Mouse (Mus musculus): ENCODE data around the gene Olfr764-ps1. TPM values are rescaled to one million over a fixed set of nuclear protein-coding genes. Genes with fewer than 3 reads are reported as not detected.

The Olfr764-ps1 gene
- not detected in 2 replicates for polyA plus RNA-seq (2012)

GRCm38 (mm10) chr10:129039796-129040195, at the start of gene Olfr764-ps1:
TSS of gene Olfr764-ps1 (minus strand) at chr10:129039896.

GRCm38 (mm10) chr10:129082810-129083209, 43.1 kb upstream of the Olfr764-ps1 start, which contains the start of gene Olfr767:
TSS of gene Olfr767 (minus strand) at chr10:129082910.

GRCm38 (mm10) chr10:129068877-129069276, 29.2 kb upstream of the Olfr764-ps1 start, which contains the start of gene Olfr766-ps1:
TSS of gene Olfr766-ps1 (minus strand) at chr10:129068977.

GRCm38 (mm10) chr10:129049898-129050297, 10.2 kb upstream of the Olfr764-ps1 start, which contains the start of gene Olfr765:
TSS of gene Olfr765 (minus strand) at chr10:129049998.

GRCm38 (mm10) chr10:129010288-129010841, 29.3 kb downstream of the Olfr764-ps1 start, which contains the start of gene Olfr763:
TSS of gene Olfr763 (plus strand) at chr10:129010791.

GRCm38 (mm10) chr10:128989131-128989530, 50.6 kb downstream of the Olfr764-ps1 start, which contains the start of gene Olfr9:
TSS of gene Olfr9 (plus strand) at chr10:128989431.

Other genes starting within 250 kb of the Olfr764-ps1 start
- gene Mmp19, start 249.0 kb downstream of the Olfr764-ps1 start, polyA plus RNA-seq (2012), result 1.5 and 2.3 TPM in 2 replicates
- gene Dnajc14, start 235.8 kb downstream of the Olfr764-ps1 start, polyA plus RNA-seq (2012), result 10.5 and 11.0 TPM in 2 replicates
- 3.9 and 4.2 TPM in 2 replicates for gene Tmem198b, start 235.5 kb downstream of the Olfr764-ps1 start, polyA plus RNA-seq (2012)
- gene Sarnp, start 222.6 kb downstream of the Olfr764-ps1 start, polyA plus RNA-seq (2012), result 17.1 and 19.3 TPM in 2 replicates
- 15.8 and 20.5 TPM in 2 replicates for gene Ormdl2, start 218.3 kb downstream of the Olfr764-ps1 start, polyA plus RNA-seq (2012)
- 0.11 and 0.16 TPM in 2 replicates for gene Gdf11, start 148.2 kb downstream of the Olfr764-ps1 start, polyA plus RNA-seq (2012)
- gene Cd63, start 138.9 kb downstream of the Olfr764-ps1 start, polyA plus RNA-seq (2012), result 48.8 and 52.5 TPM in 2 replicates
- 2.5 and 3.0 TPM in 2 replicates for gene Rdh5, start 117.0 kb downstream of the Olfr764-ps1 start, polyA plus RNA-seq (2012)
- 264 and 304 TPM in 2 replicates for gene Bloc1s1, start 115.9 kb downstream of the Olfr764-ps1 start, polyA plus RNA-seq (2012)
- 0.04 and 0.10 TPM in 2 replicates for gene Itga7, start 106.1 kb downstream of the Olfr764-ps1 start, polyA plus RNA-seq (2012)
- gene Mettl7b, start 78.9 kb downstream of the Olfr764-ps1 start, polyA plus RNA-seq (2012), result not detected in 2 replicates
- not detected in 2 replicates for gene Olfr9, start 50.5 kb downstream of the Olfr764-ps1 start, polyA plus RNA-seq (2012)
- gene Olfr763, start 29.1 kb downstream of the Olfr764-ps1 start, polyA plus RNA-seq (2012), result not detected in 2 replicates
- gene Olfr765, start 10.1 kb upstream of the Olfr764-ps1 start, polyA plus RNA-seq (2012), result not detected in 2 replicates
- gene Olfr766-ps1, start 29.1 kb upstream of the Olfr764-ps1 start, polyA plus RNA-seq (2012), result not detected in 2 replicates
- not detected in 2 replicates for gene Olfr767, start 43.0 kb upstream of the Olfr764-ps1 start, polyA plus RNA-seq (2012)
- gene Olfr768, start 59.5 kb upstream of the Olfr764-ps1 start, polyA plus RNA-seq (2012), result 0.02 TPM in 1 of 2 replicates, not detected in the other
- not detected in 2 replicates for gene Olfr769, start 78.0 kb upstream of the Olfr764-ps1 start, polyA plus RNA-seq (2012)
- gene Olfr770, start 99.1 kb upstream of the Olfr764-ps1 start, polyA plus RNA-seq (2012), result not detected in 2 replicates
- not detected in 2 replicates for gene Olfr771, start 124.9 kb upstream of the Olfr764-ps1 start, polyA plus RNA-seq (2012)
- not detected in 2 replicates for gene Olfr772, start 138.0 kb upstream of the Olfr764-ps1 start, polyA plus RNA-seq (2012)
- gene Olfr773, start 147.5 kb upstream of the Olfr764-ps1 start, polyA plus RNA-seq (2012), result not detected in 2 replicates
- not detected in 2 replicates for gene Olfr774, start 196.3 kb upstream of the Olfr764-ps1 start, polyA plus RNA-seq (2012)
- gene Olfr775, start 208.5 kb upstream of the Olfr764-ps1 start, polyA plus RNA-seq (2012), result not detected in 2 replicates
- gene Olfr776, start 219.2 kb upstream of the Olfr764-ps1 start, polyA plus RNA-seq (2012), result not detected in 2 replicates
- gene Olfr777, start 231.6 kb upstream of the Olfr764-ps1 start, polyA plus RNA-seq (2012), result not detected in 2 replicates

Data from megakaryocyte-erythroid progenitor cell, adult 5 weeks (primary cell).